Mouse (Mus musculus): Measurements from ENCODE around the gene Mad2l1bp. TPM values are rescaled to one million over a fixed set of nuclear protein-coding genes. Genes with fewer than 3 reads are reported as not detected.
A peak's percentile ranks its signal among the peaks of the same experiment; 100 is the strongest.

Gene Mad2l1bp
- total RNA-seq, 2 experiments from 2014 or later, result 20.8 to 25.1 TPM

GRCm38 (mm10) chr17:46139872-46140271 lies 13.5 kb downstream of the Mad2l1bp start:
- H3K4me3 ChIP-seq, result no peak overlapping the region
- TF ChIP-seq CTCF (IDR thresholded peaks at IDR 0.05), result no peak
- no peak for DNase-seq
- no peak overlapping the region for H3K27ac ChIP-seq
- intact Hi-C loops (cut with DNase I), result no loop called here

GRCm38 (mm10) chr17:46138563-46139236 lies 14.7 kb downstream of the Mad2l1bp start:
- Histone ChIP-seq H3K4me3 (no peak overlapping the region), H3K27ac (no peak overlapping the region)
- intact Hi-C loops (cut with DNase I), result no loop called here
- no peak for TF ChIP-seq CTCF (IDR thresholded peaks at IDR 0.05)
- no peak for DNase-seq

GRCm38 (mm10) chr17:46132862-46133261 lies 20.5 kb downstream of the Mad2l1bp start:
- Histone ChIP-seq H3K4me3 (no peak overlapping the region), H3K27ac (peak overlapping the region; percentile 79)
- intact Hi-C loops (cut with DNase I), result loop anchor here (1.0 to 2.0 kb wide), 2 partner anchors 92 to 402 kb away; no protein-coding TSS in a partner anchor
- peak; percentile 21 for DNase-seq
- no peak for TF ChIP-seq CTCF (IDR thresholded peaks at IDR 0.05)

- peak overlapping the region; percentile 79 for H3K27ac ChIP-seq
- peak; percentile 85 for DNase-seq
- no peak overlapping the region for H3K4me3 ChIP-seq
- peak; percentile 96 for TF ChIP-seq CTCF (IDR thresholded peaks at IDR 0.05)
- intact Hi-C loops (cut with DNase I), result loop anchor here (1.0 to 2.0 kb wide), 2 partner anchors 91 to 401 kb away; no protein-coding TSS in a partner anchor
These were observed 21.2 kb downstream of the Mad2l1bp start for GRCm38 (mm10) chr17:46132058-46132718.

DNA sequence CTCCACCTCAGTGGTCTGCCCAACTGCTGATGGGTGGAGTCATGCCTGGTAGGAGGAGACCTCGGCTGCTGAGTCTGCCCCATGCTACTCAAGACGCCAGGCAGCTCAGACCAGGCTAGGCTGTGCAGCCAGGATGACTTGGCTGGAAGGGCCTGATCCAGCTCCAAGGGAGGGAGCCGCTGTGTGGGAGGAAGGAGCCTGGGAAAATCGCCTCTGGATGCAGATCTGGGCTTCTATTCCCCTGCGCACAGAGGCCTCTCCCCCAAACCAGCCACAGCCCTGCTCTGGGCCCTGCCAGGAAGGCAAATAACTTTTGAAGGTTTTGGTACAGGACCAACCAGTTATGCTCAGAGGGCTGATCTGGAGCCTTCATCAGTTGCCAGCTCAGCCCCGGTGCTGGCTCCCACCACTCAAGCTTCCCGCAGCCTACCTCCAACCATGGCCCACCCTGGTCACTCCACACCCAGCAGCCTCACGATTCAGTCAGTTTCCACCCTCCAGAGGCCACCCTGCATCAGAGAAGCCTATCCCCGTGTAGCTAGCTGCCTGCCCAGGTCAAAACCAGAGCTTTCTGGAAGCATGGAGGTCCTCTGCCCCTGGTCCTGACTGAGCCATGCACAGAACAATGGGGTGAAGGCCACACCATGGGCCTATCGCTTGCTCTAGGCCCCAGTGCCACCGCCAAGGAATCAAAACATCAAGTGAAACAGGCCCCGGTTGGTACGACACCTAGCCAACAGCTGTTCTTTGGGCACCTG lies 23.4 kb downstream of the Mad2l1bp start:
- H3K27ac ChIP-seq, result peak overlapping the region; percentile 92
- peak; percentile 84 for DNase-seq
- no peak overlapping the region for H3K4me3 ChIP-seq
- intact Hi-C loops (cut with DNase I), result loop anchor here (10.0 kb wide), 1 partner anchor 315 kb away; no protein-coding TSS in a partner anchor
- no peak for TF ChIP-seq CTCF (IDR thresholded peaks at IDR 0.05)

DNA sequence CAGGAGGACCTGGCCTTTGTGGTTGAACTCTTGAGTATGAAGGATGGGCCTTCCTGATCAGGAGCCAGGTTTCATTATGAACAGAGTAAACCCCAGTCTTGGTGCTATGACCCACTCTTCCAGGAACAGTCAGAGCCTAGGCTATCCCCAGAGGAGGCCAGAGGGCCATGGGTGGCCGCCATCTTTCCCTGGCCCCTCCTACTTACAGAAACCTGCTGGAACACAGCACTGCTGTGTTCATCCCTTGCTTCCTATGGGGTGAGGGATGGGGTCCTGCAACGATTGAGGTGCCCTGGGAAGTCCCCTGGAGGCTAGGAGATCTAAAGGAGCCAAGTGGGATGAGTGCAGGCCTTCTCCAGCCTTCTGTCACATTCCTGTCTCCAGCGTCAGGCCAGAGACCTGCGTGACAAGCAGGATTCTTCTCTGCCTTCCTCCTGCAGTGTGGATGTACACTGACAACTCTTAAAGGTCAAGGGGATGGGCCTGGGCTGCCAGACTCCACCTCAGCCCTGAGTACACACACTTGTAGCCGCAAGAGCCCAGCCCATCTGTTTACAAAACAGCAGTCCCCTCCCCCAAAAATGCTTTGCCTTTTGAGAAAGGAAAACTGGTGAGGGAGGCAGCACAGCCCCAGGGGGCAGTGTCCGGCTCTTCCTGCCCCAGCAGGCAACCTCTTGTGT lies 25.4 kb downstream of the Mad2l1bp start:
- no peak for TF ChIP-seq CTCF (IDR thresholded peaks at IDR 0.05)
- H3K4me3 ChIP-seq, result no peak overlapping the region
- intact Hi-C loops (cut with DNase I), result loop anchor here (10.0 kb wide), 1 partner anchor 313 kb away; no protein-coding TSS in a partner anchor
- peak overlapping the region; percentile 92 for H3K27ac ChIP-seq
- peak; percentile 52 for DNase-seq

GRCm38 (mm10) chr17:46126608-46127007 lies 26.7 kb downstream of the Mad2l1bp start:
- DNase-seq, result peak; percentile 15
- Histone ChIP-seq H3K27ac (peak overlapping the region; percentile 92), H3K4me3 (no peak overlapping the region)
- intact Hi-C loops (cut with DNase I), result loop anchor here (10.0 kb wide), 1 partner anchor 312 kb away; no protein-coding TSS in a partner anchor
- TF ChIP-seq CTCF (IDR thresholded peaks at IDR 0.05), result no peak

DNA sequence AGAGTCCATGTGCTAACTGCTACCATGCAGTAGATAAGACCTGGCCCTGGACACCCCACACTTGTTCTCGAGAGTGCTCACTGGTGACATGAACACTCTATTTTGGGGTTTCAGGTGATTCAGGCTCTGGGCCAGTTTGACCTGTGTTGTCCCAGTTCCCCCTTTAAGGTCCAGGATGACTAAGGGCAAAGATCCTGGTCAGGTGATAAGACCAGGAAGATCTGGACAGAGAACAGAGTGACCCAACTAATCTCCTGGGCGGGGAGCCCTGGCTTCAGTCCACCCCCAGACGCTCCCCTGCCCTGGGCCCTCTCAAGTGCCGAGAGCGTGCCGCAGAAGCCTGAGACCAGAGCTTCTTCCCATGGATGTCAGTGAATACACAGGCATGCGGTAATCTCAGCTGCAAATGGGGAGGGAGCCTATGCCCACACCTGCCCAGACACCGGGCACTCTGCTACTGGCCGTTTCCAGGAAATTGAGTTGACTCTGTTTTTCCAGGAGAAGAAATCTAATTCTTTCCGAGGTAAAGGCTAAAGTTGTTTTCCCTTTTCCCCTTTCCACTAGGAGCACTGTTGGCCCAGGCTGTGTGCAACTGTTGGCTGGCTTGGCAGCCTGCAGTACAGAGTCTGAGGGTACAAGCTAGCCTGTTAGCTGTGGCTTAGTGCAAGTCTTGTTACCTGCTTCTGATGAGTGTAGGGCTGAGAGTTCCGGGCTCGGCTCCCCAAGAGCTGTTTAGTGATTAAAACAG lies 29.2 kb downstream of the Mad2l1bp start:
- TF ChIP-seq CTCF (IDR thresholded peaks at IDR 0.05), result peak; percentile 30; the same call in 1 of the 2 replicates
- Histone ChIP-seq H3K4me3 (peak overlapping the region; percentile 50), H3K27ac (peak overlapping the region; percentile 92)
- intact Hi-C loops (cut with DNase I), result loop anchor here (10.0 kb wide), 1 partner anchor 309 kb away; no protein-coding TSS in a partner anchor
- DNase-seq, result peak; percentile 85

GRCm38 (mm10) chr17:46123285-46123684 lies 30.1 kb downstream of the Mad2l1bp start:
- Histone ChIP-seq H3K4me3 (no peak overlapping the region), H3K27ac (peak overlapping the region; percentile 92)
- DNase-seq, result peak; percentile 20
- intact Hi-C loops (cut with DNase I), result loop anchor here (10.0 kb wide), 1 partner anchor 308 kb away; no protein-coding TSS in a partner anchor
- TF ChIP-seq CTCF (IDR thresholded peaks at IDR 0.05), result no peak

DNA sequence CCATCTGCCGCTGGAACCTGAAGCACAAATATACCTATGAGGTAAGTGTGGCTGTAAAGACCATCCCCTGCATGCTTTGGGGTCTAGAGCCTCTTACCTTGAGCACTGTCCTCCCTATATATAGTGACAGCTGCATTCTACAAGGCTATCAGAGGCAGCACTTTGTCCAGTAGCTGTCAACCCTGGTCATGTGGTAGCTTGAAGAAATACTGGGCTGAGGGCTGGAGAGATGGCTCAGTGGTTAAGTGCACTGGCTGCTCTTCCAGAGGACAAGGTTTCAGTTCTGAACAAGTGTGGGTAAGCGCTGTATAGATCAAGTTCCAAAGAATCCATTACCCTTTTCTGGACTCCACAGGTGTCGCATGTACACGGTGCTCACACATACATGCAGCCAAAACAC lies 30.6 kb downstream of the Mad2l1bp start:
- peak; percentile 26 for DNase-seq
- Histone ChIP-seq H3K4me3 (no peak overlapping the region), H3K27ac (peak overlapping the region; percentile 92)
- intact Hi-C loops (cut with DNase I), result loop anchor here (10.0 kb wide), 1 partner anchor 308 kb away; no protein-coding TSS in a partner anchor
- no peak for TF ChIP-seq CTCF (IDR thresholded peaks at IDR 0.05)

- no peak overlapping the region for H3K4me3 ChIP-seq
- no peak for TF ChIP-seq CTCF (IDR thresholded peaks at IDR 0.05)
- peak overlapping the region; percentile 74 for H3K27ac ChIP-seq
- intact Hi-C loops (cut with DNase I), result loop anchor here (10.0 kb wide), 1 partner anchor 305 kb away; no protein-coding TSS in a partner anchor
- no peak for DNase-seq
These were observed 33.7 kb downstream of the Mad2l1bp start for GRCm38 (mm10) chr17:46119641-46120040.

All from gastrocnemius, adult 2 months (tissue).